Mouse (Mus musculus): ENCODE data around the gene Ptgds.

Gene Ptgds

DNA sequence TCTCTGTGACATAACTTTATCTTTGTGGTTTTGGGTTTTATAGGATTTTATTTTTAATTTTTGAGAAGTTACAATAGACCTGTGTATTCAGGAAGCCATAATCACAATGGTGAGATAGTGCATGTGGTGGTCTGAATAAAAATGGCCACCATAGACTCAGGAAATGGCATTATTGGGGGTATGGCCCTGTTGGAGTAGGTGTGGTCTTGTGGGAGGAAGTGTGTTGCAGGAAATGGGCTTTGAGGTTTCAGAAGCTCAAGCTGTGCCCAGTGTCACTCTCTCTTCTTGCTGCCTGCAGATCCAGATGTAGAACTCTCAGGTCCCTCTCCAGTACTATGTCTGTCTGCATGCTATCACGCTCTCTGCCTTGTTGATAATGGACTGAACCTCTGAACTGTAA is 10.7 kb upstream of the Ptgds start:
- DNase-seq (ENCODE audit: extremely low read depth, low read depth) = no peak

DNA sequence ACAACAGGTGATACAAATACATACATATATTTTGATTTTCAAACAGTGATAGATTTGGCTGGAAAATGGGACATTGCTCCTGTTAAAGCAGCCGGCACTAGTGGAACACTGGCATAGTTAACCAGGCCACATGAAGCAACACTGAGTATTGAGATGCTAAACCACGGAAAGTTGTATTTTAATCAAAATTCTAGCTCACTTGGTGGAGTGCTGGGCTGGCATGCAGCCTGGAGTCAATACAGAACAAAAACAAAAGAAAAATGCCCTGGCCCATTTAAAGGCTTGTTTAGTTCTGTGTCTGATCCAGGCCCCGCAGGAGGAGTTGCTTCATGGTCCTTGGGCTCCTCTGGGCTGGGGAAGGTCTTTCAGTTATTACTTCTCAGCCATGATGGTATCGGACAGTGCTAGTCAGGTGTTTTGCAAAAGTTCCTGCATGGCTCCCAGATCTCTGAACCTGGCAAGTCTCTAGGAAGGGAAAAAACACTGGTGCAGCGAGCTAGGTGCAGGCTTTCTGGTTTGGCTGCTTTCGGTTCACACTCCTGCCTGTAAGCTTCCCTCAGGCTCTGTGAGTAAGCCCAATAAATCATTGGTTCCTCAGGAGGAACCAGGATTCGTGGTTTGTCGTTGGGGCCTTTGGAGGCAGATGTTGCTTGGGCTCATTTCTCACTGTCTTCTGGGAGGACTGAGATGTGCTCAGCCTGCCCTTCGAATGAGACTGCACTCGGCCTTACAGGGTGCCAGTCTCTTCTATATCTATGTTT is 9.9 kb upstream of the Ptgds start:
- no peak for DNase-seq (ENCODE audit: extremely low read depth, low read depth)

DNA sequence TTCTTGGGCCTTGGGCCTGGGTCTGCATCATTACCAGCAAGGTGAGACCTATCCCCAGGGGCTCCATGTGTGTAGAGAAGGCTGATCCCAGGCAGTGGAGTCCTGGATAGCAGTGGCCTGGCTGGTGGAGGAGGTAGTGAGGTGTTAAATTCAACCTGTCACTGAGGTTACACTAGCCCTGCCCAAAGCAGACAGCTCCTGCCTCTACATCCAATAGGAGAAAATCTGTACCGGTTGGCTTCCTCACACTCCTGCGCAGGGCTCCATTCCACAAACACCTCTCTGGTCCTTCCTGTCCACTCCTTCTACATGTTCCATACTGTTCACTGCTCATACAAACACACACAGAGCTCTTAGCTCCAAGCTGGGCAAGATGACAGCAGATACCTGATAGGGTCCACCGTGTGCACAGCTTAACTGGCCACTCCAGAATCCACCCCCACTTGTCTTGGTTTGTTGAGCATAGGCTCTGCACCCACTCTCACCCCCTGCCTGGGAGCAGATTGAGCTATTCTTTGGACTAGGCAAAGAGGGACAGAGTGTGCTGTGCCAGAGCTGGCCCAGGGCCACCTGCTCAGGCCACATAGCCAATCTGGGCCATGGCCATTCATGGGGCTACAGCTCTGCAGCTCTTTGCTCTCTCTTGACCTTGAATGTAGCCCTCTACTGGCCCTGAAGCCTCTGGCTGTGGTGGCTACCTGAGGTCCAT is 8.3 kb upstream of the Ptgds start:
- DNase-seq (ENCODE audit: extremely low read depth, low read depth) = no peak

DNA sequence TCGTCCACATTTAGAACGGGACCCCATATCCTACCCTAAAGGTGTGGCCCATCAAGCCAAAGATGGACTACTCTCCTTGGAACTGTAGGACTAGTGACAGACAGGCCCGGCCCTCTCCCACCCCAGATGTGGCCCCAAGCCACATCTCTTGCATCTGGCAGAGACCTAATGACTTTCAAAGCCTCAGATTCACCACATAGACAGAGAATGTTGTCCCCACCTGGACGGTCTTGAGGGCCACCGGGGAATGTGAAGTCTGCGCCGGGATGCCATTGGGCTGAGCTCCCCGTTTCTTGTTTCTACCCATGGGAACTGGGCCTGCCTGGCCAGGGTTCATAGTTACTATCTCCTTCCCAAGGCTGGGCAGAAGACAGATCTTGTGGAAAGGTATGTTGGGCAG is 7.7 kb upstream of the Ptgds start:
- DNase-seq (ENCODE audit: extremely low read depth, low read depth) = no peak

DNA sequence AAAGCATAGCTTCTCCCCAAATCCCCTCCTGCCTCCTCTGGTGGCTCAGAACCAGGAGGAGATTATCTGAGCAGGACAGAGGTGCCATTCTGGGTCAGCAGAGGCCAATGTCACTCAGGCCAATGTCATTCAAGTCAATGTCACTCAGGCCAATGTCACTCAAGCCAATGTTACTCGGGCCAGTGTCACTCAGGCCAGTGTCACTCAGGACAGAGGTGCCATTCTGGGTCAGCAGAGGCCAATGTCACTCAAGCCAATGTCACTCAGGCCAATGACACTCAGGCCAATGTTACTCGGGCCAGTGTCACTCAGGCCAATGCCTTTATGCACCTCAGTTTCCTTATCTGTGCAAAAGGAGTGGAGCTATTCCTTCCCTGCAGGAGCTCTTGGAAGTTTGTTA is 2.7 kb upstream of the Ptgds start:
- DNase-seq (ENCODE audit: extremely low read depth, low read depth) = no peak

DNA sequence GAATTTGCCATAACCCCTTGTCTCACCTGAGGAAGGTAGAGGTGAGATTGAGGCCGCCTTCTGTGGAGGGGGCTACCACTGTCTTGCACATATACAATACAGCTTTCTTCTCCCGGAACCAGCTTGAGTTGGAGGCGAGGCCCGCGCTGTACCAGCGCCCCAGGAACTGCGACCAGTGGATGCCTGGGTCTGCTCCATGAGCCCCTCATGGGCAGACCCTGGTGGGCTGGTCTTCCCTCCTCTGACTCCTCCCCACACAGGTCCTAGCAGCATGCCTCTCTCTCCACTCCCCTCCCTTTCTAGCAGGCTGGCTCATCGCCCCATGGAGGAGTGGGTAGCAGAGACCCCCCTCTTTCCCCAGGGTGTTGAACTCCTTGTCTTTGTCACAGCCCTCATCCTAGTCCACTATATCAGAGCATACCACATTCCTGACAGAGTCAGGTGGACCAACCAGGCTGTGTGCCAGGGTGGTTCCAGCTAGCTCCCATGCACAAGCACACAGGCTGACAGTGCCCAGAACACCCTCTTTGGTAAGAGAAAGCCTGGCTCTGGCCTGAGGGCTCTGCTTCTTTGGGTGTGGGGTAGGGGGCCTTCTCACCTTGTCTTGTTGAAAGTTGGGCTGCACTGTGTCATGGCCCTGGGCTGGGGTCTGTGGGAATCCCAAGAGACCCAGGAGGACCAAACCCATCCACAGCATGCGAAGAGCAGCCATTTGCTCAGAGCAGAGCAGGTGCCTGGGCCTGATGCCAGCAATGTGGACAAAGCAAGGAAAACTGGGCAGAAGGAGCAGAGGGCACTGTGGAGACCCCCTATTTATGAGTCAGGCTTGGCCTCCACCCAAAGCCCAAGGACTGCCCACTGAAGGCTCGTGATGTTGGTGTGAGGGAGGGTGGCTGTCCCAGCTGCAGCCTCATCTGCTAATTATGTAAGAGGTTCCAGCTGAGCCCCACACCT is 607 bp downstream of the Ptgds start:
- no peak for DNase-seq (ENCODE audit: extremely low read depth, low read depth)

DNA sequence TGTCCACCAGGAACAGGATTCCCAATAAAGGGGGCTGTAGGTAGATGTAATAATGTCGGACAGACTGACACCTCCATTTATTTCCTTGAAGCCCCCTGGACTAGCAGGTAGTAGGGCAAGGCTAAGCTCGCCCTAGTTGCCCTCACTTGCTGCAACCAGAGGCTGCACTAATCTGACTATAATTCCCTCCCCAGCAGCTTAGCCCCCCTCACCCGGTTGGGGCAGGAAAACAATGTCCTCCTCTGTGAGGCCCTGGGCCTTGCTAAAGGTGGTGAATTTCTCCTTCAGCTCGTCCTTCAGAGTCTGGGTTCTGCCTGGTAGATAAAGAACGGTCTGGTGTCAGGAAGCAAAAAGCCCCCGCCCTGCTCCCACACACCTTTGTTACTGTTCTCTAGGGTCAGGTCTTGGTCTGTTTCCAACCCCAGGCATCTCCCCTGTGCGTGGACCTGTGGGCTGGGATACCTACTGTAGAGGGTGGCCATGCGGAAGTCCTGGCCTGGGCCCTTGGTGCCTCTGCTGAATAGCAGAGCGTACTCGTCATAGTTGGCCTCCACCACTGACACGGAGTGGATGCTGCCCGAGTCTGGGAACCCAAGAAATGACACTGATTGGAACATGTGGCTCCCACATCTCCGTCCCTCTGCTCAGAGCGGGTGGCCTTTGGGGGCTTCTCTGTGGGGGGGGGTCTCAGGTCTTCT is 2.1 kb downstream of the Ptgds start:
- DNase-seq (ENCODE audit: extremely low read depth, low read depth) = no peak

DNA sequence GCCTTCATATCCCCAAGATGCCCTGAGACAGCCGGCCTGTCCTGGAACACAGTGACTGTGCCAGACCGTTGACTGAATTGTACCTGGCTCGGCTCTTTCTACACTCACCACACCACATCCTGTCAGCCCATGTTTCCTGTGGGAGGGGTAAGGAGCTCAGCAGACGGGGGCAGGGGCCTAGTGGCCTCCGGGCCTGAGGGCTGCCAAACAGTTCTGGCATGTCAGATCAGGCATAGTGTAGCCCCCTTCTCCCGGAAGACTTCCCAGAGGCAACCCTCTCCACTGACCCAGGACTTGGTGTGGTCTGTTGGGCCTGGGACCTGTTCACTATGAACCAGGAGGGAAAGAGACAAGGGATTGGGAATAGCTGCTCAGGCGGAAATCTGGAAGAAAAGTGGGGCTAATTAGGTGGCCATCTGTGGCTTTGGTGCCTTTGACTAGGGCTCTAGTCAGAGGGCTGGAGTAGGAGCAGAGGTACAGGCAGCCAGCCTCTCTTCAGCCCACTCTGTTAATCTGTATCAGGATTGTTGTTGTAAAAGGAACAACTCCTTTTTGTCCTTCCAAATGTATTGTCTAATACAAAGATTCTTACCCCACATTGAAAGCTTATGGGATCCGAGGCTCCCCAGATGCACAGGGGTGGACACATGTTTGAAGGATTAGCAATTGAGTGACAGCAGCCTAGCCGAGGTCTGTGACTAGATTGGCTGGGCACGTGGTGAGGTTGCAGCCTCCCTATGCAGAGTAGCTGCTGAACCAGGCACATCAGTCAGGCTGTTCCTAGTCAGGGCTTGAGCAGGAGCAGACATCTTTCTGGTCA is 3.8 kb downstream of the Ptgds start:
- DNase-seq (ENCODE audit: extremely low read depth, low read depth) = no peak

DNA sequence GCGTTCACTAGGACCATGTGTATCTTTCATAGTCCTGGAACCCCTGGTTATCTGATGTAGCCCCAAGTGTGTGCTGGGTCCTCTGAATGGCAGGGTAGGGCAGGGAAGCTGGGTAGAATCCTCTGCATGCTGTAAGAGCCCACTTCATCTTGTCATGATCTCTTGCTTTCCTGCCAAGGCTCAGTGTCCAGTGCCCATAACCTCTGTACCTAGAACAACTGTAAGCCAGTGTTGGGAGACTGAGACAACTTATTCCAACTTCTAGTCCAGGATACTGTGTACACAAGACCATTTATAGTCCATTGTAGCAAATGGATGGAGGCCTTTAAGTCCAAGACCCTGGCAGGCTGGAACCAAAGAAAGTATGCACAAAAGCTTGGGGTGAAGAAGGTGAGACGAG is 4.6 kb downstream of the Ptgds start:
- DNase-seq (ENCODE audit: extremely low read depth, low read depth) = no peak

DNA sequence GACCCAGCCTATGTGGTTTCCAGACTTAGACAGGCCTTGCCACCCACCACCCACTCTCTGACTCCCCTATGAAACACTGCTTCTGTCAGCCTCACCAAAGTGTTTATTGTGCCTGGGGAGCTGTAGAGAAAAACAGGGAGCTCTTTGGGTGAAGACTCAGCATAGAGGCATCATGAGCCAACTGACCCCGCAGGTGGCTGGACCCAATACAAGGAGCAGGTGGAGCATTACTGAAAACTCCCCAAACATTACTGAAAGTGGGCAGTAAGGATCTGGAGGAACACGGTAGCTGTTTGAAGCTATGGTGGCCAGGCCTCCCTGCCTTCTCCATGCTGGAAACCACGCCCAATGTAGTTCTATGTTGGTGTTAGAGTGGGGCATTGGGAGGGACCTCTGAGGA is 6.2 kb downstream of the Ptgds start:
- DNase-seq (ENCODE audit: extremely low read depth, low read depth) = no peak

DNA sequence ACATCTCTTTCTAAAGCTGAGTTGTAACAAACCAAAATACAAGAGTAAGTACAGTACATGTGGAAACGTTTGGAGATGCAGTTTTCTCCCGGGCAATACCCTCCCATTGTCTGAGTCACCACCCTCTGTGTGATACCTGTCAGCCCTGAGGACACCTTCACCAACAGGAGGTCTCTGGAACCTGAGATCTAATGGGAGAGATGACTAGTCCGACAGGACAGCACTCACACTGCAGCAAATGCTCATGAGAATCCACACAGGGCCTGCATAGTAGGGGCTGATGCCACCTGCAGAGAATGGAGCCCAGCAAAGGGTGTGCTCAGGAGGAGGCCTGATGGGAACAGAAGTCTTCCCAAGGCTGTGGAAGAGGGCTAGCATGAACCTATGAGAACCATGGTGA is 8.4 kb downstream of the Ptgds start:
- no peak for DNase-seq (ENCODE audit: extremely low read depth, low read depth)

DNA sequence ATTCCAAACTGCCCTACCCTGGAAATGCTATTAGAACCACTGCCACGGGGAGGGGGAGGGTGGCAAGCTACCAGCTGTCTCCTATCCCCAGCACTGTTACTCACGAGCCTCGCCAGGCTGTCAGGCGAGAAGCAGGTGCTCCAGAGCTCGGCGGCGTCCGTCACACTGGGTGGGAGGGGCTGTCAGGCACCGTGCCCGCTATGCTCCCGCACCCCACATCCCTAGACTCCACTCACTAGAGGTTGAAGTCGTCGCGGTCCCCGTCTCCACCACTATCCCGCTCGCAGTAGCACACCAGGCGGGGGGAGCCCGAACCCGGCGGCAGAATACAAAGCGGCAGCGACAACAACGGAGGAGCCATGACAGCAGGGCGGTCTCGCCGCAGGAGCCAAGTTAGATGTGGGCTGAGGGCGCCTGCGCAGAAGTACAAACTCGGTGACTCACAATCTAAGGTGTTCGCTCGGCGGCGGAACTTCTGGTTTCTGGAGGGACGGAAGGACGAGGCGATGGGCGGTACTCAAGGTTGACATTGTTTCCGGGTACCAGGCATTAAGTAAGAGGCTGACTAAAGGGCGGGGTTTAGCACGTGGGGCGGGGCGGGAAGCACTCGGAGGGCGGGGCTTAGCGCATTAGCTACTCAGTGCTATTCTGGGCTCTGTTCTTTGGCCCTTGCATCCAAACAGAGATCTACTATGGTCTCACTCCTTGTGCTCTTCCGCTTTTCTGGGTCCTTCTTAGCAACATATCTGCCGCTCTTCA is 9.1 kb downstream of the Ptgds start, which contains the start of gene Paxx:
Paxx (minus strand) TSS at position 544 of the 759 bp plus-strand sequence.
- peak; percentile 98 for DNase-seq (ENCODE audit: extremely low read depth, low read depth)

DNA sequence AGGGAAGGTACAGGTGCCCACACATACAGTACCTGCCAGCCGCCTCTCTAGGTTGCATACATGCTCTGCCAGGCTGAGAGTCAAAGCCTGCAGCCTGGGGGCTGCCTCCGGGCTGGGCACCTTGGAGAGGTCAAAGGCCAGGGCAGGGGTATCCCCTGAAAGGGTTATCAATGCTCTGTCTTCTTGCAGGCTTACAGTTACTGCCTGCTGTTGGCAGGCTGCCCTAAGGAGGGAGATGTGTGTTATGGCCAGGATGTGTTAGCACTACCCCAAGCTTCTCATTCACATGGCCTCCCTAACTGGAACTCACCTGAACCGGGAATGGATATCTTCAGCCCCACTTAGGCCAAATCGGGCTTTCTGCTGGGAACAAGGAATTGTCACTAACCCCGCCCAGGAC is 9.7 kb downstream of the Ptgds start:
- DNase-seq (ENCODE audit: extremely low read depth, low read depth) = peak; percentile 23

DNA sequence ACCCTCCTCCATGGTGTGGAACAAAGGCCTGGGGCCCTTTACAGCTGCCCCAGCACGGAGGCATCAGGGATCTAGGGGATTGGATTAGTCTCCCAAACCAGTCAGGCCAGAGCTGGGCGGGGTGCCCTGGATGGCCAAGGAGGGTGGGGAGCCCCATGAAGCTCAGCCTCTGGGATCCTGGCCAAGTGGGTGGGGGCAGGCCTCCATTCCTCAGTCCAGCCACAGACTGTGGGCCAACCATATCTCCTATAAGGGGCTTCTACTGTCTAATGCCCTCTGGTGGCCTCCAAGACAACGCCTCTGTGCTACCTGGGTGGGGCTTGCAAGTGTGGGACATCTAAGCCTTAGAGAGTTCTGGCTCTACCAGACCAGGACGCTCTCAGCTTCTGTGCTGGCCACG is 10.9 kb downstream of the Ptgds start:
- DNase-seq (ENCODE audit: extremely low read depth, low read depth) = no peak

DNA sequence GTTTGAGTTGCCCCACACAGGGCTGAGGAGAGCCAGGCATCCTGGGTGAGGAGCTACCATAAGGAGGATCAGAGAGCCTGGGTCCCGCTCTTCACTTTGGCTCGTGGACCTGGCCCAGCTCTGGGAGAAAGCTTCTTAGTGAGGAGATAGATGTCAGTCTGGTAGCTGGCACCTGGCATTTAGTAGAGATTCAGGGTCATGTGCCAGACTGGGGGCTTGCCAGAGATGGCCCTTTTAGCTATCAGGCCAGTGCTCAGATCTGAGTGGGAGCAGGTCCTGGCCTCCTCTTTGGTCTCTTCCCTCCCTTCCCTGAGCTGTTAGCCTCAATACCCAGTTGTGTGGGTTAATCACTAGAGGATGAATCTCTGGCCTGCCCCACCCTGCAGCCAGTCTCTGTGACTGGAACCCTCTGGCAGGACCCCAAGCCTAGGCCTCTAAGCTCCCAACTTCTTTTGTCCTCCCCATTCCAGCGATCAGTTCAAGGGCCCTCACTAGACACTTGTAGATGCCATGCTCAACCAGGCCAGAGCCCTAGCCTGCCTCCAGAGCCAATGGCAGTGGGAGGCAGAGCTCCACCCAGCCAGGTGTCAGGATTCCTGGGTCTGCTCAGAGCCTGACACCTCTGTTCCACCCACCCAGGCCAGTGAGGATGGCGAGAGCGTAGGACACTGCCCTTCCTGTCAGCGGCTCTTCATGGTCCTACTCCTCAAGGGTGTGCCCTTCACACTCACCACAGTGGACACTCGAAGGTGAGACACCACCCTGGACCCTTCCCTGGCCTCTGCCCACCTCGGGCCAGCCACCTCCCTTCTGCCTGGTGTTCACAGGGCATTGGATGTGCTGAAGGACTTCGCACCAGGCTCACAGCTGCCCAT is 12.6 kb downstream of the Ptgds start:
- DNase-seq (ENCODE audit: extremely low read depth, low read depth) = no peak

DNA sequence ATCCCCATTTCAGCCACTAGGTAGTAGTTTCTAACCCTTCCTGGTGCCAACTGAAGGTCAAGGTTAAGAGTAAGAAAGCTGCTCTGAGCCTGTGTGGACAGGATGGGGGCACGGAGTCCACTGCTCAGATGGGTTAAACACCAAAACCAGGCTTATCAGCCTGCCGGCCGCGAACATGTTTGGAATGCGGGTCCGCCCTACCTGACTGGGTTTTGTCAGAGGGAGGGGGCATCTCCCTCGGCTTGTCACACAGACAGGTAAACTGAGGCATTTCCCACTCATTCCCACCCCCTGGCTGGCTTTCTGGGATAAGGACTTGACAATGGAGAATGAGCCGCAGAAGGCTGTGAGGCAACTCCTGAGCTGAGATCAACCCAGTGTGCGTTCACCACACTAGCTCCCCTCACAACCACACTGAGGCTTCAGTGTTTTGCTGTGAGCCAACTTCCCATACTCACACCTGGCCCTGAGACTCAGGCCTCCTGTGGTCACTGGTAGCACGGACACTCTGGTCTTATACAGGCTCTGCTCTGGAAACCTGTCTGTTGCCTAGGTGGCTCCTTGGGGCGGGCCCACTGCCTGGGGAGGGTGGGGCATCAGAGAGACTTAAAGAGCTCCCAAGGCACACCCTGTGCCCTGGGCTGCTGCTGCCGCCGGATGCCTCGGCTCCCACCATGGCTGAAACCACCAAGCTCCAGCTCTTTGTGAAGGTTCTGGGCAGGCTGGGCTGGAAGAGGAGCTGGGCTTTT is 13.5 kb downstream of the Ptgds start, which contains the start of gene Clic3:
Clic3 (plus strand) TSS at position 634 of the 749 bp plus-strand sequence.
- DNase-seq (ENCODE audit: extremely low read depth, low read depth) = no peak

DNA sequence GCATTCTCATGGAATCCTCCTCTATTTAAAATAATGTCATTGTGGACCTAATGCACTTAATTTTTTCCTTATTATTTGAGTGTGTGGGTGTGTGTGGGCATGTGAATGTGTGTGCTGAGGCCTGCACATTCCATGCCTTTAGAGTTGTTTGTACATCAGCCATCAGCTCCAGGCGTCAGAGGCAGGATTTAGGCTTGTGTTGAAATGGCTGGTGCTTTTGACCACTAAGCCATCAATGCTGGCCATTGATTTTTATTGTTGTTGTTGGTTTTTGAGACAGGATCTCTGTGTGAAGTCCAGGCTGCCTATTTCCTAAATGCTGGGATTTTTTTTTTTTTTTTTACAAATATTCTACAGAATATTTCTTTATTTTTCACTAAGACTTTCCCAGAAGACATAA is 16.9 kb downstream of the Ptgds start:
- no peak for DNase-seq (ENCODE audit: extremely low read depth, low read depth)

All from MEL-GATA-1-ER (cell line).